Mouse (Mus musculus) kidney, adult 2 months (tissue): Measurements from ENCODE around the gene Itgb4.

Experiments used
- CTCF ChIP-seq: fragments of 200-500 bp; conservative IDR thresholded peaks from 2 replicates; pipeline ENCODE4 v1.5.1; 2011; ENCODE audit warnings: low read depth, mild to moderate bottlenecking, control low read depth, low read length, moderate library complexity, mixed read lengths; ENCODE audit not compliant: insufficient read depth, insufficient read length
- POLR2A ChIP-seq: fragments of 200-500 bp; IDR thresholded peaks from one replicate; pipeline ENCODE4 v1.6.1; 2011; ENCODE audit warnings: low read depth, low read length, control low read depth

DNA sequence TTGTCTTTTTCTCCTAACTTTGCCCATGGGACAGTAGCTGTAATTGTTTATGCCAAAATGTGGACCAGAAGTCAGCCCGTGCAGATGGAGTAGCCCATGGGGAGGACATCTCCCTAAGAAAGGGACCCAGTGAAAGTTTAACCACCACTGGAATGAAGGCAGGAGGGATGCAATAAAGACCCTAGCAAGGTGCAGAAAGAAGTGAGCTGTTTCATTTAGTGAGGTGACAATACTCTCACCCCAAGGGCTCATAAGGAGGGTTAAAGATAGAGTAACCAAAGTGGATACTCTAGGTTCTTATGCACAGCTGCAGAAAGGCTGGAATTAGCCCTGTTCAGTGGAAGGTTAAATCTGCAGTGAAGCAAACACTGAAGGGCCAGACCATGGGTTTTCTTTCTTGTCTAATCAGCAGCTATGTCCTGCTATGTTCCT lies 44.9 kb downstream of the Itgb4 start:
- TF ChIP-seq CTCF (no peak), POLR2A (no peak)
